Mouse (Mus musculus): ENCODE measurements at regions not wholly inside any gene's neighbourhood (a gene's known extent, or its start where the extent isn't known, plus 50 kb on each side); places are given as distances from the start of the nearest gene placed in this dataset.

DNA sequence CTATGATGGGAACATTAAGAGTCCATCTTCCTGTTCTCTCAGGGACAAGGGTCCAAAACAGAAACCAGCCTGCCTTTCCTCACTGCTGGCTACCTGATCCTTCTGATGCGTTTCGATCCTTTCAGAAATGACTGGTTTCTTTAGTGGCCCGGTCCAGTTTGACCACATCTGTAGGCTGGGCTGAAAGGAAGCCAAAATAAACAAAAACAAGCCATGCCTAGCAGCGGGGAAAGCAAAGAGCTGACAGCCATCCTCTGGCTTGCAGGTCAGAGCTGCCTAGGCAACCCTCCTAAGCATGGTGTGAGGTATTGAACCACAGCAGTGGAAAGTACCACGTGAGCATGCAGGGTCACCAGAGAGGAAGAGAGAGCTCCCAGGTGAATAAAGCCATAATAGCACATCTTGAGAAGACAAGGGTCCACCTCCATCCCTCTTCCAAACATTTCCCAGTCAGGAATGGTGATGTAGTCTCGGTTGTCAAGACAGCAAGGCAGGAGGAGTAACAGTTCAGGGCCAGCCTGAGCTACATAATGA lies 146.6 kb downstream of the Rybp start:
- H3K4me1 ChIP-seq, result peaks cover 26% of the 10 kb centered on the region
- no peak overlapping the region for H3K4me3 ChIP-seq
- no peak for ATAC-seq (ENCODE audit: extremely low read depth, insufficient number of reproducible peaks, low FRiP score, low TSS enrichment)
- H3K36me3 ChIP-seq, result no peaks in the 10 kb centered on the region
- 41% methylated on average over 6 of the region's 6 CpGs for WGBS
- H3K27me3 ChIP-seq (replicated peaks), result peaks cover 68% of the 10 kb centered on the region
- H3K9me3 ChIP-seq, result no peaks in the 10 kb centered on the region
- no peak overlapping the region for H3K4me2 ChIP-seq
- H3K27ac ChIP-seq (replicated peaks), result no peak overlapping the region
- H3K9ac ChIP-seq, result no peak overlapping the region

DNA sequence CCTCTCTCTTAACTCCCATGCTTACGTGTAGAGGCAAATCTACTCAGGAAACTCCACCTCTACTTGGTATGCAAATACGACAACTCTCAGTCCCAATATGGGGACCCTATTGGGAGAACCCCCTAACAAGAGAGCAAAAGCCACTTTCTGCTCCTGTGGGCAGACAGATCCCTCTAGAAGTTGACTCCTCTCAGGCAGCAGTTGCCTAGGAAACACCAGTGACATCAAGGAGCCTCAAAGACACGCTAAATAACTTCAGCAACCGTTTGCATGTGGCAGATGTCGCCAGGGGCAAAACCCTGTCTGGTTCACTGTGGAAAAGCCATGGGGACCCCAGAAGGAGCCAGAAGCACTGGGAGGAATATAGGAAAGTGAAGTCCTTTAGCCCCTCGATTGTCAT lies 147.5 kb downstream of the Rybp start:
- Histone ChIP-seq H3K4me2 (no peak overlapping the region), H3K27me3 (replicated peaks) (peaks cover 65% of the 10 kb centered on the region), H3K9ac (no peak overlapping the region), H3K9me3 (no peaks in the 10 kb centered on the region), H3K4me3 (no peak overlapping the region), H3K27ac (replicated peaks) (no peak overlapping the region), H3K4me1 (peaks cover 22% of the 10 kb centered on the region), H3K36me3 (no peaks in the 10 kb centered on the region)
- WGBS, result 62% methylated on average over 6 of the region's 6 CpGs
- no peak for ATAC-seq (ENCODE audit: extremely low read depth, insufficient number of reproducible peaks, low FRiP score, low TSS enrichment)

DNA sequence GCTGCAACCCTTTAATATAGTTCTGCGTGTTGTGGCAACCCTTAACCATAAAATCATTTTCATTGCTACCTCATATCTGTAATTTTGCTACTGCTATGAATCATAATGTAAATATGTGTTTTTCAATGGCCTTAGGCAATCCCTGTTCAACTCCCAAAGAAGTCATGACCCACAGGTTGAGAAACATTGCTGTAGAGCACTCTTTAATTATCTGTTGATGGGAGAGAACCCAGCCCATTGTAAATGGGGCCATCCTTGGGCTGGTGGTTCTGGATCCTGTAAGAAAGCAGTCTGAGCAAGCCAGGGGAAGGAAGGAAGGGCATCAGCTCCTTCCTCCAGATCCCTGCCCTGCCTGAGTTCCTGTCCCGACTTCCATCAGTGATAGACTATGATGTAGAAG lies 148.6 kb downstream of the Rybp start:
- no peaks in the 10 kb centered on the region for H3K36me3 ChIP-seq
- no peak overlapping the region for H3K9ac ChIP-seq
- WGBS, result 73% methylated on average over 2 of the region's 2 CpGs
- H3K27ac ChIP-seq (replicated peaks), result no peak overlapping the region
- H3K4me1 ChIP-seq, result peaks cover 17% of the 10 kb centered on the region
- no peak overlapping the region for H3K4me2 ChIP-seq
- H3K27me3 ChIP-seq (replicated peaks), result peaks cover 64% of the 10 kb centered on the region
- H3K4me3 ChIP-seq, result no peak overlapping the region
- no peaks in the 10 kb centered on the region for H3K9me3 ChIP-seq
- ATAC-seq (ENCODE audit: extremely low read depth, insufficient number of reproducible peaks, low FRiP score, low TSS enrichment), result no peak

DNA sequence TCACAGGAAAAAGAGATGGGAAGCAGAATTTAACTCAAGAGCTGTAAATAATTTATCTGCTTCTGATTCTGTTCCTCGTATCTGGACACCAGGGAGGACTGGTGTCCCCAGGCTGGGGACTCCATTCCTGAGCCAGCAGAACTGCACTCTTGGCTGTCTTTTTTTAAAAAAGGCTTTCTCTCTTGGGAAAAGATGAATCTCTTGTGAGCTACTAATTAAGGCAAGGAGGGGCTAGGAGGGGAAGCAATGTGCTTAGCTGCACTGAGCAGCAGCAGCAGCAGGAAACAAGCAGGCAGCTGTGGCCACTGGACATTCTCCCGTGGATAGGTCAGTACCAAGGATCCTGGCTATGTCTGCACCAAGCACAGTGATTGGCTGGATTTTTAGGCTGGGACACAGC lies 152.1 kb downstream of the Rybp start:
- Histone ChIP-seq H3K9ac (no peak overlapping the region), H3K9me3 (no peaks in the 10 kb centered on the region), H3K36me3 (no peaks in the 10 kb centered on the region), H3K4me1 (peaks cover 21% of the 10 kb centered on the region), H3K27me3 (replicated peaks) (peaks cover 43% of the 10 kb centered on the region), H3K27ac (replicated peaks) (no peak overlapping the region), H3K4me2 (no peak overlapping the region), H3K4me3 (no peak overlapping the region)
- 48% methylated on average over 2 of the region's 2 CpGs for whole genome bisulfite sequencing
- ATAC-seq (ENCODE audit: extremely low read depth, insufficient number of reproducible peaks, low FRiP score, low TSS enrichment), result no peak

DNA sequence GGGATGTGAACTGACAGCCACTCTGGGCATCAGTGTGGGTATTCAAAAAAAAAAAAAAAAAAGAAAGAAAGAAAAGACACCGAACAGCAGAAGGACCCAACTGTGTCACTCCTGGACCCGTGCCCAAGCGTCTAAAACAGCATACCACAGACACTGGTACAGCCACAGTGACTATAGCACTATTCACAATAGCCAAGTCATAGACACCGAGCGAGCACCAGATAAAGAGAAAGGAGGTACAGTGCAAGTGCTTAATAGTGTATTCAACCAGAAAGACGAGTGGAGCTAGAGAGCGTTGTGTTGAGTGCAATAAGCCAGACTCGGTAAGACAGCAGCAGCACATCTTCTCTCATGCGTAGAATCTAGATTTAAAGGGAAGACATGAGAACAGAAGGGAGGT lies 153.3 kb downstream of the Rybp start:
- Histone ChIP-seq H3K9me3 (no peaks in the 10 kb centered on the region), H3K4me1 (peaks cover 21% of the 10 kb centered on the region), H3K9ac (no peak overlapping the region), H3K4me2 (no peak overlapping the region), H3K27me3 (replicated peaks) (peaks cover 38% of the 10 kb centered on the region), H3K36me3 (no peaks in the 10 kb centered on the region), H3K4me3 (no peak overlapping the region), H3K27ac (replicated peaks) (0 out of 2 replicates have a peak overlapping the region, but pooled peaks have one; percentile 80)
- WGBS, result 55% methylated on average over 9 of the region's 9 CpGs
- ATAC-seq (ENCODE audit: extremely low read depth, insufficient number of reproducible peaks, low FRiP score, low TSS enrichment), result no peak

DNA sequence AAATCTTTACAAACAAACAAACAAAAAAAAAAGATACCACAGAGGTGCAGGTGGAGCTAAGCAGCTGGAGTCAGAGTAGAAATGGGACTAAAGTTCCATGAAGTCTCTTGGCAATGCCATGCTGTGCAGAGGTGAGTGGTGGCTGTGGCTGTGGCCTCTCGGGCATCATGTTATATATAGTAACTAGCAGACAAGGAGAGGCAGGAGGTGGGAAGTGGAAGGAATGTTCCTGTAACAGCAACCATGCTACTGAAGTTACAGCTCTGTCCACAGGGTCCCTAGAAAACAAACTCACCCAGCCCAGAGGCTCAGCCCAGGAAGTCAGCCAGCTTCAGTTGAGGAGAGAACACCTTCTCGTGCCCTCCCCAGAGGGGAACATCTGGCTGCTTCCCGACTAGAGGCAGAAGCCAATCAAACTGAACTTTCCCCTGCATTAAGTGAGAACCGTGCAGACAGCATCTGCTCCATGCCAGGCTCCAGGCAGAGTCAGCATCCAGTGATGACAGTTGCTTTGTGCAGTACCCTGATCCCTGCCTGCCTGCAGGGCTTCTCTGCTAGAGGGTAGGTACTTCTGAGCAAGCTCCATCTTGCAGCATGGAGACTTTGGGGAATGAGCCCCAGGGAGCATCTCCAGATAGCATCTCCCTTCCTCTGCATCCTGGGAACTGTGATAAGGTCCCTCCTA lies 154.2 kb downstream of the Rybp start:
- Histone ChIP-seq H3K9me3 (no peaks in the 10 kb centered on the region), H3K27me3 (replicated peaks) (peaks cover 34% of the 10 kb centered on the region), H3K9ac (no peak overlapping the region), H3K4me2 (peak overlapping the region; percentile 33), H3K4me3 (no peak overlapping the region), H3K27ac (replicated peaks) (peak overlapping the region; percentile 80), H3K36me3 (no peaks in the 10 kb centered on the region), H3K4me1 (peaks cover 26% of the 10 kb centered on the region)
- 14% methylated on average over 4 of the region's 4 CpGs for WGBS
- ATAC-seq (ENCODE audit: extremely low read depth, insufficient number of reproducible peaks, low FRiP score, low TSS enrichment), result no peak

DNA sequence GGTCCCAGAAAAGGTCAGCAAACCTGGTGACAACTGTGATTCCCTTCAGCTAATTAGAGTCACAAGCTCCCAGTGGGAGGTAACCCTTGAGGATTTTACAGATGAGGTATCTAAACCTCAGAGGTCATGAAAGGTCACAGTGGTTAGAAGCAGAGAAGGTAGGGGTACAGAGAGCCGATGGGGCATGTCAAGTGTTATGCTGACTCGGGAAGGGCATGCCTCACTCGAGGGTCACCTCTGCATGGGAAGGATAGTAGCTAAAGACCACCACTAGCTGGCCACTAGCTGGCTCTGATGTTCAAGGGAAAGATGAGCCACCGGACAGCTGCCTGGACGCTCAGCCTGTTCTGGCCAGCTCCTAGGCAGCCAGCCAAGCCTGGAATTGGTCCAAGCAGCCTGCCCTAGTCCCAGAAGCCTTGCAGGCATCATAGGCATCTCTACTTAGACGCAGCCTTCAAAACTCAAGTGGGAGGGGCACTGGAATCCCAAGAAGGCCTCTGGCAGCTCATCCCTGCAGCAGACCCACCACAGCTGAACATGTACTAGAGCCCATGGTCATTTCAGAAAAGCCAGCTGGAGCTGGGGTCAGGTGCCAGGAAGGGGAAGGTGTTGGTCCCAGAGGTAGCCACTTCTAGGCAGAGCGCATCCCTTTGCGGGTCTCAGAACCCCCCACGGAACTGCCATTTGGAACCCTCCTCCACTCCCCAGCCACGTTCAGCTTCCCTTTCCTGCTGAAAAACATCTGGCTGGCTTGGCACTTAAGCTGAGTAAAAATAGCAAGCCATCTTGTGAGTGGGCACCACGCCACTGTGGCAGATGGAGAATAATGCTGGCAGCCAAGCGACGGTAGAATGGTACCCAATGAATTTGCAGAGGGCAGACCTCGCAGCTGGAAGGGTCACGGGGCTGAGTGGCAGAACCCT lies 159.8 kb downstream of the Rybp start:
- WGBS, result 28% methylated on average over 15 of the region's 15 CpGs
- 0 out of 2 replicates have a peak, but pooled peaks have one; percentile 28 for ATAC-seq (ENCODE audit: extremely low read depth, insufficient number of reproducible peaks, low FRiP score, low TSS enrichment)
- Histone ChIP-seq H3K4me2 (peak overlapping the region; percentile 9; the same call in 1 of the 2 replicates), H3K36me3 (no peaks in the 10 kb centered on the region), H3K9me3 (no peaks in the 10 kb centered on the region), H3K27ac (replicated peaks) (peak overlapping the region; percentile 68), H3K27me3 (replicated peaks) (peaks cover 22% of the 10 kb centered on the region), H3K9ac (no peak overlapping the region), H3K4me1 (peaks cover 30% of the 10 kb centered on the region), H3K4me3 (no peak overlapping the region)

DNA sequence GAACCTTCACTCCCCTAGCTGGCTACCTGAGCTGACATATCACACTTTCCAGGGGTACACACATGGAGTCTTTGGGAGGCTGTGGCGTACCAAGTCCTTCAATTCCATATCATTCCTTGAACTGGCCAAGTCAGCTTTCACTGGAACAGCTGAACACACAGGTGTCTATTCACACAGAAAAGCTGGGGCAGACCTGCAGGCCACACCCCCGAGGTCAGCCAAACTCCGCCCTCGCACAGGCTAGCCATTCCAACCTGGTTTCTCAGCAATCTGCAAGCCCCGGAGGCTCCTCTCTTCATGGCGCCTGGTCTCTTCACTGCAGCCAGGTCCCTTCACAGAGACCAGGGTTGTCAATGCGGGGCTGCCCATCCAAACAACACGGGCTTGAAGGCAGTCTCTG lies 160.5 kb downstream of the Rybp start:
- Histone ChIP-seq H3K4me1 (peaks cover 28% of the 10 kb centered on the region), H3K27me3 (replicated peaks) (peaks cover 27% of the 10 kb centered on the region), H3K4me2 (no peak overlapping the region), H3K36me3 (no peaks in the 10 kb centered on the region), H3K9me3 (no peaks in the 10 kb centered on the region), H3K27ac (replicated peaks) (peak overlapping the region; percentile 68), H3K9ac (no peak overlapping the region), H3K4me3 (no peak overlapping the region)
- no peak for ATAC-seq (ENCODE audit: extremely low read depth, insufficient number of reproducible peaks, low FRiP score, low TSS enrichment)
- WGBS, result 51% methylated on average over 8 of the region's 8 CpGs

DNA sequence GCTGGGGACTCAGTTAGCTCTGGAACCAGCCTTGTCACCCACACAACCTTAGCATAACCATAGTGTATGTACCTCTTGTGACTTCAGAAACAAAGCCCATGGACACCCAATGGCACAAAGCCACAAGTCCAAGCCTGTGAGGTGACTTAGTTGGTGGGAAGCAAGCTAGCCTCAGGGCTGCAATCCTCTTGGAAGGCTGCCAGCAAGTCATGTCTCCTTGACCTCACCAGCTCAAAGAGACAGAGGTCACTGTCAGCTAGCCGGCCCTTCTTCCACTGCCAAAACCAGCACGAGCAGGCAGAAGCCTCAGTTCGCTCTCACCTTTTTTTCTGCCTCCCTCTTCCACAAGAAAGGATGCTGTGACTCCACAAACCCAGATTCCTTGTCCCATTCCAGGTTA lies 161.0 kb downstream of the Rybp start:
- peaks cover 29% of the 10 kb centered on the region for H3K27me3 ChIP-seq (replicated peaks)
- 57% methylated on average over 3 of the region's 3 CpGs for WGBS
- no peak overlapping the region for H3K4me2 ChIP-seq
- no peak overlapping the region for H3K9ac ChIP-seq
- no peak overlapping the region for H3K27ac ChIP-seq (replicated peaks)
- no peaks in the 10 kb centered on the region for H3K9me3 ChIP-seq
- no peaks in the 10 kb centered on the region for H3K36me3 ChIP-seq
- peaks cover 28% of the 10 kb centered on the region for H3K4me1 ChIP-seq
- no peak overlapping the region for H3K4me3 ChIP-seq
- ATAC-seq (ENCODE audit: extremely low read depth, insufficient number of reproducible peaks, low FRiP score, low TSS enrichment), result no peak

DNA sequence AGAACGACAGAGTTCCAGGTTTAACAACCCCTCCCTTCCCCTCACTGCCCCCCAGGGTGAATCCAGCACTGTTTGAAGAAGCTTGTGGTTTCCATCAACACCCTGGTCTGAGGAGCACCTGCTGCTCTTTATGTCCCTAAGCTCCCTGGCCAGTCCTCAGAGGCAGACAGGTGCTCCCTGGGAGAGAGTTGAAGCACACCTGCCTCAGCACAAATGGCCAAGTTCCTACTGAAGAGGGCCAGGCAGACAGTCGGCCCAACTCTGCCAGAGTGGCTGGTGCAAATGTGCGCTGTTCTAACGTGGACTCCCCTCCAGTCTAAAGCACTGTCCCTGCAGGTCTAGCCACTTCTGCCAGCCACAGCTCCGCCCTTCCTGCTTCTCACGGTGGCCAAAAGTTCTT lies 166.0 kb downstream of the Rybp start:
- Histone ChIP-seq H3K4me3 (no peak overlapping the region), H3K4me2 (no peak overlapping the region), H3K4me1 (peaks cover 21% of the 10 kb centered on the region), H3K9ac (no peak overlapping the region), H3K9me3 (no peaks in the 10 kb centered on the region), H3K27ac (replicated peaks) (no peak overlapping the region), H3K27me3 (replicated peaks) (peaks cover 29% of the 10 kb centered on the region), H3K36me3 (no peaks in the 10 kb centered on the region)
- ATAC-seq (ENCODE audit: extremely low read depth, insufficient number of reproducible peaks, low FRiP score, low TSS enrichment), result no peak
- 42% methylated on average over 6 of the region's 6 CpGs for WGBS

DNA sequence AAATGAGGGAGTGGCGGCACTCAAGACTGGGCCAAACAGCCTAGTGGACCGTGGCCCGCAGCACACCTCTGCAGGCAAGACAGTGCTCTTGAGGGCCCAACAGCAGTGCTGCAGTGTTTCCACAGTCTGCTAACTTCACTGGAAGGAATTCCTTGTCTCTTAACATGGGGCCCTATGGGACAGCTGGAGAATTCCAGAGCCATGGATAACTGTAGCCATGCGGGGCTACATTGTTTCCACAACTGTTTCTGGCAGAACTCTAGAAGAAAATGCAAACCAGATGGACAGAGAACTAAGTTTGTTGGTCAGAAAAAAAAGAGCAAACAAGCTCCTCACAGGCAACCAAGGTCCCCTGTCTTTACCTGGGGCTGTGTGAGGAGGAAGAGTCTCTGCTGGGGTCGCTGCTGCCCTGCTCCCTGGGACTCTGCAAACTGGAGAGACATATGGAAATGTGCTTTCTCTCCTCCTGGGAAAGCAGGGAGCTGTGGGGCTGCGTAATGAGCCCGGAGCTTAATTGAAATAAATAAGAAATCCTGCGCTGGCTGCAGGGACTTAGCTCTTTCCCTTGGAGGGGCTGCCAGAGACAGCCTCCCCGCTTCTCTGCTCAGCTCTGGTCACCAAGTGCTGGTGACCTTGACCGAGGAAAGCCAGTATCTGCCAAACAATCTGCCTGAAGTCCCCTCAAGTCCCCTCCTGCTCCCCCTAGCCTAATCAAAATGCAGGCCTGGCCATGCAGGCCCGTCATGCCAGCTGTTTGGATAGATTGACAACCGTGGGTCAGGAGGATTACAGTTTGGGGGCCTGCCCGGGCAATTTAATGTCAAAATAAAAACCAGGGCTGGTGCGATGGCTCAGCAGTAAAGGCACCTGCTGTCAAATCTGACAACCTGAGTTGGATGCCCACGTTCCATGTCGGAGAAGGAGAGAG lies 167.0 kb downstream of the Rybp start:
- Histone ChIP-seq H3K9me3 (no peaks in the 10 kb centered on the region), H3K27me3 (replicated peaks) (peaks cover 36% of the 10 kb centered on the region), H3K4me3 (no peak overlapping the region), H3K27ac (replicated peaks) (no peak overlapping the region), H3K9ac (no peak overlapping the region), H3K4me1 (peaks cover 16% of the 10 kb centered on the region), H3K36me3 (no peaks in the 10 kb centered on the region), H3K4me2 (no peak overlapping the region)
- no peak for ATAC-seq (ENCODE audit: extremely low read depth, insufficient number of reproducible peaks, low FRiP score, low TSS enrichment)
- WGBS, result 66% methylated on average over 16 of the region's 16 CpGs

All from heart, embryonic 13.5 days (tissue).